Mouse (Mus musculus) naive thymus-derived CD4-positive, alpha-beta T cell, adult 2 months (primary cell): ENCODE measurements around the gene Klhdc3.

Experiments
- DNase-seq: peaks from one replicate; pipeline ENCODE4 v3.0.0-alpha.2; 2011; ENCODE audit warnings: low read depth

Gene Klhdc3

DNA sequence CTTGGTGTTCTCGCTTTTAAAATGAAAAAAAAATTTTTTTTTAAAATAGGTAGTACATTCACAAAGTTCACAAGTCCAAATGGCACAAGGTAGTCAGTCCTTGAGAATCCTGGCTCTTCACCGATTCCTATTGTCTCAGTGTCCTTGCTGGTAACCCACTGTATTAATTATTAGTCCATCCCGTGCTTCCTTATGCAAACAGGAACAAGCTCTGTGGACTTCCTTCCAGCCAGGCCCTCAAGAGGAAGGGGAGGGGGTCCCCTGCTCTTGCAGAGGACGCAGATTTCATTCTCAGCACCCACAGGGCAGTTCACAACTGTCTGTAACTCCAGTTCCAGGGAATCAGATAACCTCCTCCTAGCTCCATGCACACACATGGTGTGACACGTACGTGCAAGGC, 24.7 kb downstream of the Klhdc3 start:
- DNase-seq, result no peak

DNA sequence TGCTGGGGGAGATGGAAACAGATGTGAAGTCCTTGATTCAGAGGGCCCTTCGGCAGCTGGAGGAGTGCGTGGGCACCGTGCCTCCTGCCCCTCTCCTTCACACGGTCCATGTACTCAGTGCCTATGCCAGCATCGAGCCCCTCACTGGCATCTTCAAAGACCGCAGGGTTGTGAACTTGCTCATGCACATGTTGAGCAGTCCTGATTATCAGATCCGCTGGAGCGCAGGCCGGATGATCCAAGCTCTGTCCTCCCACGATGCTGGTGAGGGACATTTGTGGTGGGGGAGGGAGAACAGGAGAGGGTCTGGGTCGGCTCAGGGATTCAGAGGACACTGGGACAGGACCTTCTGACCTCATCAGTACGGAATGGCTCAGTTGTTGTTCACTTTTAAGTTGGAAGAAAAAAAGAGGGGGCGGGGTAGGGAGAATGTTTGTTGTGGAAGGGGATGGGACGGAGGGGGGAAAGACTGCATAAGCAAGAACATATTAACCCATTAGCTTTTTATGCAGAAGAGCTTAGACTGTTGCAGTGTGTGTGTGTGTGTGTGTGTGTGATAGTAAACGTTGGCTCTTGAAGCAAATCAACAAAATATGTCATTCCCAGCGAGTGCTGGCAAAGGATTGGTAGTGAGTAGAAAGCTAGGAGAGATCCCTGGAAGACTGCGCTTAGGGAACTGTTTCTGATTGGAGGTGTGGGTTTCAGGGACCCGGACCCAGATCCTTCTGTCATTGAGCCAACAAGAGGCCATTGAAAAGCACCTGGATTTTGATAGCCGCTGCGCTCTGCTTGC, 28.8 kb downstream of the Klhdc3 start:
- DNase-seq, result no peak

DNA sequence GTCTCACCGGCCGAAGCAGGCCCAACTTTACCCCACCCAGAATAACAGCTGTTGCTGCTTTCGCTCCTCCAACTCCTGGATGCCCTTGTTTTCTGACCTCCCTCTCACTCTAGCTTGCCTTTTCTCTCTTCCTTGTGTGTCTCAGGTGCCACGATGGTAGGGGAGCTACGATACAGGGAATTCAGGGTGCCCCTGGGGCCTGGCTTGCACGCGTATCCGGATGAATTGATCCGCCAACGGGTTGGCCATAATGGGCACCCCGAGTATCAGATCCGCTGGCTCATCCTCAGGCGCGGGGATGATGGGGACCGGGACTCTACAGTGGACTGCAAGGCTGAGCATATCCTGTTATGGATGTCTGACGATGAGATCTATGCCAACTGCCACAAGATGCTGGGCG, 29.4 kb downstream of the Klhdc3 start:
- no peak for DNase-seq

DNA sequence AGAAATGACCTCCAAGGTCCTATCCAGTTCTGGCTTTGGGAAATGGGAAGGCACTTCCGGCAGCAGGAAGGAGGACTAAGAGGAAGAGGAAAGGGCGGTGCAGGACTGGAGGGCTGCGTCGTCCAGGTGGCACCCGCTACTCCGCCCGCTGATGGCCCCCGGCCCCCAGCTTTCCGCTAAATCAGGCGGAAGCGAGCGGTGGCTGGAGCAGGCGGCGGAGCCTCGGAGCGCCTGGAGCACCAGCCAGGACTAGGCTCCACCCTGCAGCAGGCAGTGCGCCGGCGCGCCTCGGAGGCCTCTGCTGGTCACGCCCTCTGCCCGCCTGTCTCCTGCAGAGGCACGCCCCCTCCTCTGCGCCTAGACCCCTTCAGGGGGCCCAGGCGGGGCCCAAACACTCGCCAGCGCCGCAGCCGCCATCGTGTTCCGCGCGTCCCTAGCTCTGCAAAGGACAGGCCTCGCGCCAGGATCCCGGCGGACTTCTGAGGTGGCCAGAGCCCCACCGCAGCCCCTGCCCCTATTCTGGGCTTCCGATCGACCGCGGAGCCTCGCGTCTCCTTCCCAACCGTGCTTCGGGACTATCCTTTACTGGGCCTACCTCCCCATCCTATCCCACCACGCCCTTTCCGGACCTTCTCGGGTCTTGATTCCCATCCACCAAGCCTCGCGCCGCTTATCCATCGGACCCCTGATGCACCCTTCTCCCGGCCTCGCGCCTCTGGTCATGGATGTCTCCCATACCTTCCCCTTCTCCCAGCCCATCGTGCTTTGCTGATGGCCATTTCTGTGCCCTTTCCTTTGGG, 30.3 kb downstream of the Klhdc3 start, which contains the start of gene Cul7:
Gene Cul7 (plus strand): TSS at position 106 of the 800 bp plus-strand sequence.
- peak; percentile 87 for DNase-seq

DNA sequence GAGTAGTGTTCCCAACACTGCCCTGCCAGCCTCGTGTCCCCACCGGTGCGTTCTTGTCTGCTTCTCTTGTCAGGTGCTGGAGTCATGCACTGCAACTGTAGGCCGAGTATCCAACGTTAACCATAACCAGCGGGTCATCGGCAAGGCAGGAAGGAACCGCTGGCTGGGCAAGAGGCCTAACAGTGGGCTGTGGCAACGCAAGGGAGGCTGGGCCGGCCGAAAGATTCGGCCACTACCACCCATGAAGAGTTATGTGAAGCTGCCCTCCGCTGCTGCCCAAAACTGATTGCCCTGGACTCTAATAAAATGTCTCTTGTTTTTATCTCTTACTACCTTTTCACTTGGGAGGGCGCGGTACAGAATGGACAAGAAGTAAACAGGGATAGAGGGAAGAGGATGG, 30.9 kb downstream of the Klhdc3 start:
- no peak for DNase-seq

DNA sequence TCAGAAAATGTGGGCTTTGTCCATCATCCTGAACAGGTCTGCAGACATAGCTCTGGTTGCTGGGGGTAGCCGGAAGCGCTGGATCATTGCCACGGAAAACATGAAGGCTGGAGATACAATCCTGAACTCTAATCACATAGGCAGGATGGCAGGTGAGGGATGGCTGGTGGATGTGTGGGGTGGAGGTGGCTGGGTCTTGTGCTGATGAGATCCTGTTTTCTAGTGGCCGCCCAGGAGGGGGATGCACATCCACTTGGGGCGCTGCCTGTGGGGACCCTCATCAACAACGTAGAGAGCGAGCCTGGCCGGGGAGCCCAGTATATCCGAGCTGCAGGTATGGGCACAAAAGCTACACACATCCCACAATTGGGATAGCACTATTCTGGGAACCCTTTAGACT, 32.3 kb downstream of the Klhdc3 start:
- no peak for DNase-seq

DNA sequence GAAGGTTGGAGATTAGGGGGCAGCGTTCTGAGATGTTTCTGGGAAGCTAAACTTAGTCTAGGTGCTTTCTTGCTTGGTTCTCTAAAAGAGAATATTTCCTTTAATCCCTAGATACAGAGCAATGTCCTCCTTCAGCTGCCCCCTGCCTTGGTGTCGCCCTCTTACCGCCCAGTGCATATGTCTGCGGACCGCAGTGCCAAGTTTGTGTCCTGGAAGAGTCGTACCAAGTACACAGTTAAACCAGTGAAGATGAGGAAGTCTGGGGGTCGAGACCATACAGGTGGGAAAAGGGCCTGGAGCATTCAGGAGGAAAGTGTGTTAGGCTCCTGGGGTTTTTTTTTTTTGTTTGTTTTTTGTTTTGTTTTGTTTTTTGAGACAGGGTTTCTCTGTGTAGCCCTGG, 33.4 kb downstream of the Klhdc3 start:
- no peak for DNase-seq

DNA sequence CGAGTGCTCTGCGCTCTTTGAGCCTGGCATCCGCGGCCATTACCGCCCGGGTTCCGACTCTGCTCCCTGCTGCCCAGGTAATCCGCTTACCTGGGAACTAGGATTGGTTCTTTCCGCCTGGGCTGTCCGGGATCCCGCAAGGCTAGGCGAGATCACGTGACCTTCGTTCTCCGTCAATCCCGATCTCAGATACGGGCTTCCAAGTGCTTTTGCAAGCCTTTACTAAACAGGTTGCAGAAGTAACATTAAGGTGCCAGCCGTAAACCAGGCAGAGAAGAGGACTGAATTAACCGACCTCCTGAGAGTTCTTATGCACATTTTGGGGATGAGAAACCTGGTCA, 34.4 kb downstream of the Klhdc3 start:
- no peak for DNase-seq

DNA sequence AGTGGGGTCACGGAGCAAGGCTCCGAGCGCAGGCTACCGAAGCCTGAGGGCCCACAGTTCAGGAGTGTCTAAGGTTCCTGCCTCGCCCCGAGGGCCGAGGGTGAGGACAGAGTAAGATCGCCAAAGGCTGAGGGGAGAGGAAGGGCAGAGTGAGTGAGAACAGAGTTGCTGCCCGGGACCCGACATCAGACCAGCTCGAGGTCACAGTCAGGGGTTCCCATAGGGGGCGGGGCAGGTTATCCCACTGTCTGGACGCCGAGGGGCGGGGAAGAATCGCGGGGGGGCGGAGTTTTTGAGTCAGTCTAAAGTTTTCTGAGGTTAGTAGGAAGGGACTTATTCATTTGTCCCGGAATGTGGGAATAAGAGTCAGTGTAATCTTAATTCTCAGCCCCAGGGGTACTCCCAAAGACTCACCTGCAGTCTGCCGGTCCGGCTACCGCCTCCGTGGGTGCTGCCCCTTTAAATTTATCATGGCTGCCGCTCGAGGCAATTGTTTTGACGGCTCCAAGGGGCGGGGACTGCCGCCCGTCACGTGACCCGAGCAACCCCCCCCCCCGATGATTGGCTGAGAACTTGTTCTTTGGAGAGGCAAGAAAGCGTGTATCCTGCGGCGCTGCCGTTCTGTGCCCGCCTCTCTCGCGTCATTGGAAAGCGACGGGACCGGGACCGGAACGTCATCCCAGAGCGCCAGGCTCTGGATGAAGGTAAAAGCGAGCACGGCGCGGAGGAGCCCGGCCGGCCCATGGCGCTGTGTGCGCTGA, 35.0 kb downstream of the Klhdc3 start, which contains the start of the genes Klc4 and Mrpl2:
Gene Klc4 (minus strand): TSS at position 462 of the 761 bp plus-strand sequence.
Gene Mrpl2 (plus strand): TSS at position 669 of the 761 bp plus-strand sequence.
- DNase-seq, result peak; percentile 99

DNA sequence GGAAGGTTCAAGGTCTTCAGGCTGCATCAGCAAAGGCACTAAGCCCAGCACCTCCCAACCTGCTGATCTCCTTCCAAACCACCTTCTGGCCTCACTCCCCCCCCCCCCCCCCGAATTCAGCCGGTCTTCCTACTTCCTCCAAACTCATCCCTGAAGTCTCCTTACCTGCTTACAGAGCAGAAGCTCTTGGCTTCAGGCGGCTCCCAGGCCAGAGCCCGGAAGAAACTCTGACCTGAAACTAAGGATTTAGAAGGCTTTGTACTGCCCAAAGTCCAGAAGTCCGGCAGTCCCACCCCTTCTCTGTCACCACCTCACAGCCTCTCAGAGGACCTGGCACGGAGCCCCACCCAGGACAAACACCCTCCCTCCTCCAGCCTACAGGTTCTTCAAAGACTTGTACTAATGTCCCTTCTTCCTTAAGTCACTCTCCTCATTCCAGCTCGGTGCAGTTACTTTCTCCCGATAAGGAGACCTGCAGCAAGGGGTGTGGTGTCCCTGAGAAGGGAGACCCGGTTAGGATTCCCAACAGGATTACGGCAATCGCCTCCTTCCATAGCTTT, 35.7 kb downstream of the Klhdc3 start:
- no peak for DNase-seq

DNA sequence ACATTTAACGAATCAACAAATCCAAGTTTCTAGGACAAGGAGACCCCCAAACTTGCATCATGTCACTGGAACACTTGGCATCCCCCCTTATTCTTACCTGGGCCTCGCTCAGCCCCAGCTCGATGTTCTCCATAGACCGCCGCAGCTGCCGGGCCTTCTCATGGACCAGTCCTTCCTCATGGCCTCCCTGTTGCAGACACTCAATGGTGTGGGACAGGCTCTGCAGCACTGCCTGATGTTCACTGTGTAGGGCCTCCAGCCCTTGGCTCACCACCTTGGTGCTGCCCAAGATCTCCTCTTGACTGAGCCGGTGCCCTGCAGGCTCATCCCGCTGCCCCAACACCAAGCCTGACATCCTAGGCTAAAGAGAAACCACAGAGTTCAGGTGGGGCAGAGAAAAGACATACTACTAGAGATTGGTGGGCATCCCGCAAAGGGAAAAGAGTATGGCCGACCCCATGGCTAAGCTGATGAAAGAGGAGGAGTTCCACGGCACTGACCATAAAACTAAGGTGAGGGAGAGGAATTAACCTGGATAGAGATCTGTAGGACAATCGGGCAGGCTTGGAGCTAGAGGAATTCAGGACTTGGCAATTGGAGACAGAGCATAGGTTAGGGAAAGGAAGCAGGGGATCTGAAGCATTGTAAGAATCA, 36.4 kb downstream of the Klhdc3 start:
- DNase-seq, result no peak

DNA sequence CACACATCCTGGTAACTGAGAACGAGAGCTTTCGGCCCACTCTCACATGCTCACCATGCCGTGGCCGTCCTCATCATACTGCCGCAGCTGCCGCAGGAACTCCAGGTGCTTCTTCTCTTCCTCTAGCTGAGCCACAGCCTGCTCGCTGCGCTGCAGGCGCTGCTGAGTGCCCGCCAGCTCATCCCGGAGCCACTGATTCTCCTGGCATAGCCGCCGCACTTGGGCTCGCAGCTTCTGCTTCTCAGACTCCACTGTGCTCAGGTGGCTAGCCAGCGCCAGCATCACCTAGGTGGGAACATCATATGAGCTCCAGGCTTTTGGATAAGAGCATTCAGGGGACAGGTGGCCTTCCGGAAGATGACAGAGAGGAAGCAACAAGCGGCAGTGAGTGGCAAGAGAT, 38.7 kb downstream of the Klhdc3 start:
- no peak for DNase-seq

DNA sequence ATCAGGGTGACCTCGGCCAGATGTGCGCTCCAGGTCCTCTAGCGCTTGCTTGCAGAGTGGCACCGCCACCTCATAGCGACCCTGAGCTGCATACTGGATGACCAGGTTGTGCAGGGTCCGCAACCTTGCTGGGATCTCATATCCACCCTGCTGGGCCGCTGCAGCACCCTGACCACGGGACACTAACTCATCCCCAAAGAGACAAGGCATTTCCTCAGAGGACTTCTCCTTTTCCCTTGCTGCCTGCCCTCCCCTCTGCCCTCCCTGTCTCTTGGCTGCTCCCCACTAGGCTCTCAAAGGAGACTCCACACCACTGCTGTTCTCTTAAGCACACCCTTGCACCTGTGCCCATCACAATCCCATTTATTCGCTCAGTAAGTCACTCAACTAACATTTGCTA, 40.8 kb downstream of the Klhdc3 start:
- DNase-seq, result no peak

DNA sequence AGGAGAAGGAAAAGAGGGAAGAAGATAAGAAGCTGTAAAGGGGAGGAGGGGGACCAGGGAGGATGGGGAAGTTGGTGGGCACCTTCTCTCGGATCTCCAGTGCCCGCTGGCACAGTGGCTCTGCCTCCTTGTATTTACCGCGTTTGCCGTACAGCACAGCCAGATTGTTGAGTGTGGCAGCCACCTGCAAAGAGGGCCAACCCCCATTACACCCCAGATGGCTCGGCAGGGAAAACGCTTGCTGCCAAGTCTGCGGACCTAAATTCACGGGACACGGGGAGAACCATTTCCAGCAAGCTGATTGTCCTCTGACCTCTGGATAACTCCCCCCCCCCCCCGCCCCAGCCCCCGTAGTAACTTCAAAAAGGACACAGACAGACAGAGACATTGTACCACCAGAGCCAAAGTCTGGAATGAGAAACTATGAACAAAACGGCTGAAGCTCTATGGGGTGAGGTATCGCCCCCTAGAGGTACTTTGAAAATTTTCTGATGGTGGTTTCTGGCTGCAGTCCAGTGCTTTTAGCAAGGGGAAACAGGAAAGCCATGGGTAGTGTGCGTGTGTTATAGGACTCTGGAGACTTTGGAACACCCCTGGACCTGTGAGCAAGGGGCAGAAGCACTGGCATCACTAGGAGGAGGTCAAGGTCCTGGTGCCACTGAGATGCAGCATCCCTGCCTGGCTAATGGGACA, 43.7 kb downstream of the Klhdc3 start:
- DNase-seq, result peak; percentile 80

DNA sequence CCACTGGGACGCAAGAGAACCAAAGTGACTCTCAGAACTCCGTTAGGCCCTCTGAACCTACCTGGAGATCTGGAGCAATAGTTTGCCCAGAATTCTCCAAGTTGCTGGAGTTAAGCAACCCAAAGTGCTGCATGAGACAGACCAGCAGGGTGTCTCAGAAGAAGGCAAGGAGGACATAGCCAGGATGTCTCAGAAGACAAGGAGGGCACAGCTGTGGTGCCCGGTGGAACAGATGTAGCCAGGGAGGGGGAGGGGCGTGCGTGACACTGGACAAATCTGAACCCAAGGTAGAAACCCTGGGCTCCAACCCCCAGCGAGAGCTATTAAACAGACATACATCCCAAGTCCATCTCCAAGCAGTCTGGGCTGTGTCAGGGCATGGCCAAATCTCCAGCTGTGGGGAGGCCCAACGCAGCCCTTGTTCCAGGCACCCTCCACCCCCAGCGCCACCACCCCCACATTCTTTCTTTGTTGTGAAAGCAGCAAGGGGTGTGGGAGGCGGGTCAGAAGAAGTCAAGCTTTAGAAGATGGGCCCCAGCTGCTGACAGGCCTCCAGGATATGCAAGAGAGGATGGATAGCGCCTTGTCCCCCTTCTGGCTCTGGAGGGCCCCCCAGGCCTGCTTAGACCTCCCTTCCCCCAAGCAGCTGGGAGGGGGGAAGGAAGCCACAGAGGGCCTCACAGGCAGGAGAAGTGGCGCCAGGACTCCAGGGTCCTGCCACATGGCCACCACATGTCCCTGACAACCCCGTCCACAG, 50.9 kb downstream of the Klhdc3 start:
- DNase-seq, result no peak

DNA sequence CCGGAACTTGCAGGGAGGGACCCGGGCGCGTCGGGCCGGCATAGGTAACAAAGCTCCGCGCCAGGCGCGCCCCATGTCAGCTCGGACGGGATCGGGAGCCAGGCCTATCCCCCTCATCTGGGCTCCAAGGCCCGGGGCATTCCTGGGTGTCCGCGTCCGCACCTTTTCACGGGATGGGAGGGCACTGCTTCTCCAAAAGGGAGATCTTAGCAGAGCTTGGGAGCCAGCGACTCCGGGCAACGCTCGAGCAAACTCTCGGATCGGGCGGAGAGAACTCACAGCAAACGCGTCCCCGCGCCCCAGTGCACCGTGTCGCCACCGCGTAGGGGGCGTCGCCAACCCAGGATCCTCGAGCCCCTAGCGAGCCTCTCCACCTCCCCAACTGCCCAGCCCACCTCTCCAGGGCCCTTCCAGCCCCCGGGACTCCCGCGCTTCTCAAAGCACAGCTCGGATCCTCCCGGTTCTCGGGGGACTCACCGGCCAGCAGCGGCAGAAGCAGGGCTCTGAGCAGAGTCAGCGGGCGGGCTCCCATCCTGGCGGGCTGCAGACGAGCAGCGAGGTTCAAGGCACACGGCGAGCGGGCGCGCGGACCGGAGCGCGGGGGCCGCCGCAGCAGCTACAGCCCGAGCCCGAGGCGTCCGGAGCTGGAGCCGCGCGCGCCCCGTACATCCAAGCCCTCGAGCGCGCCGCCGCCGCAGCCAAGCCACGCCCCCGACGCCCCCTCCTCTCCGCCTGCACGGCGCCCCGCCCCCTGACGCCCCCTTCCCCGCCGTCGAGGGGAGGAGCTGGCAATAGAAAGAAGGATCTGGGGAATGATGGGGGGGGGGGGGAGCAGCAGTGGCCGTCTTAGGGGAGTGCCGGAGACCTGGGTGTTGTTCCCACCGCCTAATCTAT, 51.7 kb downstream of the Klhdc3 start, which contains the start of gene Ptk7:
Gene Ptk7 (minus strand): TSS at position 714 of the 894 bp plus-strand sequence.
- DNase-seq, result no peak

DNA sequence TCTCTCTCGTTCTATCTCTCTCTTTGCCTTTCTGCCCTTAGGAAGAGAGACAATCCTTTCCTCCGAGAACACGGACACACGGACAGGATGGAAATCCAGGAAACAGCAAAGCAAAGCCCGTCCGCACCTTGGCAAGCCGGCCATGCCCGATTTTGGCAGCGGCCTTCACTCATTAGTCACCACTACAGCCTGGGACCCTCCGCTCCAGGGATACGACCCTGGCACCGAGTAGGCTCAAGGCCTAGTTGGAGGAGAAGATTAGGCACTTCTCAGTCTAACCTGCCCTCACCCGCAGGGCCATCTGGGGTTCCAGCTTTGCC, 52.3 kb downstream of the Klhdc3 start:
- DNase-seq, result no peak

DNA sequence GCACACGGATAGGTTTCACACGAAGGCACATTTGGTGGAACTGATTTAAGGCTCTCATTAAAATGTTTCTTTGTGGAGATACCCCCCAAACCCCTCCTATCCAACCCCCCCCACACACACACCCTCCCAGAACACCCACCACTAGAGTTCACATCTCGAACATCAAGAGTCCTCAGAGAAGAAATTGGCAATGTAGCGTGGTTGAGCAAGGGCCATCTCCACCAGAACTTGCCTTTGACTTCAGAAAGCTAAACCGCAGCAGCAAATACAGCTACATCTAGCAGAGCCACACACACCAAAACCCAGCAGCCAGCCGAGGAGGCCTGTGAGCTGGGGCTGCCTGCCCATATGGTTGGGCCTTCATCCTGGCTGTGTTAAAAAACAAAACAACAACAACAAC, 53.3 kb downstream of the Klhdc3 start:
- no peak for DNase-seq

DNA sequence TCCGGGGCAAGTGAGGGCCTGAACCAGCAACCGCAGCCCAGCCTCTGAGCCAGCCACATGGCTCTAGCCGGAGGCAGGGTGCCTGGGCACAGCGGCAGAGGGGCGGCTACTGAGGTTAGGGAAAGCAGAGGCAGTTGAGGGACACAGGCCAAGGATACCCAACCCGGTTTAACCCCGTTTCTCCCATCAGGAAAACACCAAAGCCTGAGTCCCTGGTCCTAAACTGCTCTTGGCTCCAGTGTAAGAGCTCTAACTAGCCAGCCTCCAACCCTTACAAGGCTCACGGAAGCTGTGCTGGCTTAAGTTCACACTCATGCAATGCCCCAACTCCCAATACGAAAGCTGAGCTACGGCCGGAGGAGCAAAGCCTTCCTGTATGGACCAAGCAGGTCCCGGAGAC, 56.1 kb downstream of the Klhdc3 start:
- no peak for DNase-seq
